Mouse (Mus musculus): ENCODE measurements at regions not wholly inside any gene's neighbourhood (a gene's known extent, or its start where the extent isn't known, plus 50 kb on each side); places are given as distances from the start of the nearest gene placed in this dataset.
"Not testable (repeated sequence)": the region's sequence is repeated elsewhere in the genome, so short reads cannot be mapped to it uniquely, and the experiment has no call there.

GRCm38 (mm10) chr6:5663433-5664175 is 61.8 kb upstream of the Dync1i1 start:
- no peaks in the 10 kb centered on the region for H3K27me3 ChIP-seq (replicated peaks)
- H3K9me3 ChIP-seq, result no peaks in the 10 kb centered on the region
- H3K4me1 ChIP-seq, result no peaks in the 10 kb centered on the region
- 89% methylated on average over 11 of the region's 11 CpGs for WGBS
- no peak for ATAC-seq (ENCODE audit: low FRiP score, low read depth)
- no peak overlapping the region for H3K9ac ChIP-seq
- no peaks in the 10 kb centered on the region for H3K36me3 ChIP-seq
- H3K4me3 ChIP-seq, result no peak overlapping the region
- H3K4me2 ChIP-seq (replicated peaks), result no peak overlapping the region
- no peak overlapping the region for H3K27ac ChIP-seq

GRCm38 (mm10) chr6:5645150-5645732 is 80.2 kb upstream of the Dync1i1 start:
- Histone ChIP-seq H3K4me1 (no peaks in the 10 kb centered on the region), H3K9me3 (no peaks in the 10 kb centered on the region), H3K4me2 (replicated peaks) (no peak overlapping the region), H3K27ac (no peak overlapping the region), H3K4me3 (no peak overlapping the region), H3K9ac (no peak overlapping the region), H3K27me3 (replicated peaks) (no peaks in the 10 kb centered on the region), H3K36me3 (no peaks in the 10 kb centered on the region)
- ATAC-seq (ENCODE audit: low FRiP score, low read depth), result peak; percentile 65
- WGBS, result 22% methylated on average over 9 of the region's 9 CpGs

DNA sequence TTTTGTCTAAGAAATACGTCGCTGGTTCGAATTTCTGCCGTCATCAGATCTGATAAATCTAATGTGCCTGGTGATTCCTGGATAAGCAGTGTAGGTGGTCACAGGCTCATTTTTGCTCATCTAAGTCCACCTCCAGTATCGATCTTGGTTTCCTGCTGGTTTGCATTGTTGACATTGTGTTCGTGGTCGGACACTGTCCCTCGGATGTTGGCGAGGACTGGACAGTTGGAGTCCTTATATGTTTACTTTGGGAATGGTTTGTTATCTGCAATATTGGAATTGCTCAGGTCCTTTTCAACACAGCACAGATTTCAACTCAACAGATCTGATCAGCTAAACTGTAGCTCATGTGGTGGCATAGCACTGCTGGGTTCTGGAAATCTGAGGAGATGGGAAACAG is 91.2 kb upstream of the Dync1i1 start:
- Histone ChIP-seq H3K4me3 (no peak overlapping the region), H3K36me3 (no peaks in the 10 kb centered on the region), H3K27me3 (replicated peaks) (no peaks in the 10 kb centered on the region), H3K9ac (no peak overlapping the region), H3K9me3 (no peaks in the 10 kb centered on the region), H3K4me1 (no peaks in the 10 kb centered on the region), H3K27ac (no peak overlapping the region), H3K4me2 (replicated peaks) (no peak overlapping the region)
- WGBS, result 86% methylated on average over 9 of the region's 9 CpGs
- no peak for ATAC-seq (ENCODE audit: low FRiP score, low read depth)

DNA sequence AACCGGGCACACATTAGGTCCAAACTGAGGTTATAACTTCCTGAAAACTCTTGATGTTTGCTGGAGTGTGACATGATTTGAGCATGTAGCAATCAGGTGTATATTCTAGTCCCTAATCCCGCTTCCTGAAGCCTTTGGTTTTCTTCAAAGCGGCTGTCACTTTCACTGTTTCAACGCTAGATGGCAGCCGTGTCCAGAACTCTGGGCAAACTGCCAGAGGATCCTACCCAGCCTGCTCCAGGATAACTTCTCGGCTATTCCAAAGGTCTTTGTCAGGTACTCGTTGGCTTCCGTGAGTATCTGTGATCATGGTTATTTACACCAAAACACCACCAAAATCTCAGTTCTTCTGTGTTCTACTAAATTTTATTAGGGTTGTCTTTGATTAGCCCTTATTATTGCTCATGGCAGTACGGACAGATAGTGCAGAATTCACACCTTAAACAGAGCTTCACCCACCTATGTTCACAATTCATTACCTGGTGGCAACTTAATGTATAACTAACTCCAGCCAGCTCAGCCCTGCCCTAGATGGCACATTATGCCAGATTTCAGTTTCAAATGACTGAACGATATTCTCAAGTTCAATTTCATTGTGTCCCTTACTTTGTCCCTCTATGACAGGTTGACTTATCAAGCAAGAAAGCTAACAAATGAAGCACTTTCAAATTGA is 92.3 kb upstream of the Dync1i1 start:
- ATAC-seq (ENCODE audit: low FRiP score, low read depth), result peak; percentile 48; the same call in 1 of the 2 replicates
- Histone ChIP-seq H3K27me3 (replicated peaks) (no peaks in the 10 kb centered on the region), H3K36me3 (no peaks in the 10 kb centered on the region), H3K4me1 (no peaks in the 10 kb centered on the region), H3K4me3 (no peak overlapping the region), H3K9ac (no peak overlapping the region), H3K27ac (no peak overlapping the region), H3K4me2 (replicated peaks) (no peak overlapping the region), H3K9me3 (no peaks in the 10 kb centered on the region)
- 25% methylated on average over 10 of the region's 10 CpGs for WGBS

DNA sequence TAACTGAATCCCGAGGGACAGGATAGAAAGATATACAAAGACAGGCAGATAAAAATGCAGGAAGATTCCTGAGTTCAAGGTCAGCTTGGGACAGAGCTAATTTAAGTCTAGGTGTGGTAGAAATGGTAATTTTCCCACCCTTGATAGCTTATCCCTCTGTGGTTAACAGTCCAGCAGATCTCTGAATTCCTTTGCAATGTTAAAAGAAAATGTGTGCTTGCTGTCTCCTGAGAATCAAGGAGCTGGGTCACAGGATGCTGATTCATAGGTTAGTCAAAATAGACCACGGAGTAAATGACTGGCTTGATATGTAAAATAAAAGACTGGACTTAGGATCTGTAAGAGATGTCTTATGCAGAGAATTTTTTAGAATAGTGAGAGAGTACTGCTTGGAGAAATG is 101.4 kb upstream of the Dync1i1 start:
- WGBS, result 81% methylated on average over 2 of the region's 2 CpGs

GRCm38 (mm10) chr6:5621582-5621981 is 103.9 kb upstream of the Dync1i1 start:
- no peak overlapping the region for H3K4me3 ChIP-seq
- no peak overlapping the region for H3K9ac ChIP-seq
- H3K36me3 ChIP-seq, result no peaks in the 10 kb centered on the region
- ATAC-seq (ENCODE audit: low FRiP score, low read depth), result no peak
- no peaks in the 10 kb centered on the region for H3K4me1 ChIP-seq
- no peak overlapping the region for H3K27ac ChIP-seq
- H3K27me3 ChIP-seq (replicated peaks), result no peaks in the 10 kb centered on the region
- H3K9me3 ChIP-seq, result no peaks in the 10 kb centered on the region
- H3K4me2 ChIP-seq (replicated peaks), result no peak overlapping the region
- WGBS, result 91% methylated on average over 3 of the region's 3 CpGs

More for the DNA sequence above, 101.4 kb upstream of the Dync1i1 start:
- no peaks in the 10 kb centered on the region for H3K9me3 ChIP-seq
- H3K27ac ChIP-seq, result no peak overlapping the region
- no peak overlapping the region for H3K4me2 ChIP-seq (replicated peaks)
- ATAC-seq (ENCODE audit: low FRiP score, low read depth), result no peak
- H3K27me3 ChIP-seq (replicated peaks), result no peaks in the 10 kb centered on the region
- H3K4me1 ChIP-seq, result no peaks in the 10 kb centered on the region
- H3K36me3 ChIP-seq, result no peaks in the 10 kb centered on the region
- no peak overlapping the region for H3K4me3 ChIP-seq
- H3K9ac ChIP-seq, result no peak overlapping the region

GRCm38 (mm10) chr6:5594011-5594410 is 97.9 kb upstream of the Pdk4 start:
- ATAC-seq (ENCODE audit: low FRiP score, low read depth), result no peak
- Histone ChIP-seq H3K36me3 (no peaks in the 10 kb centered on the region), H3K9me3 (no peaks in the 10 kb centered on the region), H3K27ac (no peak overlapping the region), H3K4me2 (replicated peaks) (no peak overlapping the region), H3K4me3 (no peak overlapping the region), H3K9ac (no peak overlapping the region), H3K27me3 (replicated peaks) (no peaks in the 10 kb centered on the region), H3K4me1 (no peaks in the 10 kb centered on the region)
- WGBS, result 82% methylated on average over 6 of the region's 6 CpGs

- no peaks in the 10 kb centered on the region for H3K4me1 ChIP-seq
- peak; percentile 80; the same call in 1 of the 2 replicates for ATAC-seq (ENCODE audit: low FRiP score, low read depth)
- H3K27ac ChIP-seq, result no peak overlapping the region
- no peaks in the 10 kb centered on the region for H3K27me3 ChIP-seq (replicated peaks)
- no peak overlapping the region for H3K9ac ChIP-seq
- no peak overlapping the region for H3K4me2 ChIP-seq (replicated peaks)
- no peaks in the 10 kb centered on the region for H3K9me3 ChIP-seq
- H3K36me3 ChIP-seq, result no peaks in the 10 kb centered on the region
- H3K4me3 ChIP-seq, result no peak overlapping the region
- 8% methylated on average over 10 of the region's 10 CpGs for WGBS
Observed at GRCm38 (mm10) chr6:5589635-5590034, 93.5 kb upstream of the Pdk4 start.

- WGBS, result 94% methylated on average over 2 of the region's 2 CpGs
- H3K4me1 ChIP-seq, result no peaks in the 10 kb centered on the region
- no peaks in the 10 kb centered on the region for H3K27me3 ChIP-seq (replicated peaks)
- no peaks in the 10 kb centered on the region for H3K36me3 ChIP-seq
- no peak overlapping the region for H3K4me3 ChIP-seq
- H3K4me2 ChIP-seq (replicated peaks), result no peak overlapping the region
- no peak overlapping the region for H3K9ac ChIP-seq
- H3K9me3 ChIP-seq, result no peaks in the 10 kb centered on the region
- no peak for ATAC-seq (ENCODE audit: low FRiP score, low read depth)
- H3K27ac ChIP-seq, result no peak overlapping the region
Observed at GRCm38 (mm10) chr6:5582923-5583525, 86.9 kb upstream of the Pdk4 start.

DNA sequence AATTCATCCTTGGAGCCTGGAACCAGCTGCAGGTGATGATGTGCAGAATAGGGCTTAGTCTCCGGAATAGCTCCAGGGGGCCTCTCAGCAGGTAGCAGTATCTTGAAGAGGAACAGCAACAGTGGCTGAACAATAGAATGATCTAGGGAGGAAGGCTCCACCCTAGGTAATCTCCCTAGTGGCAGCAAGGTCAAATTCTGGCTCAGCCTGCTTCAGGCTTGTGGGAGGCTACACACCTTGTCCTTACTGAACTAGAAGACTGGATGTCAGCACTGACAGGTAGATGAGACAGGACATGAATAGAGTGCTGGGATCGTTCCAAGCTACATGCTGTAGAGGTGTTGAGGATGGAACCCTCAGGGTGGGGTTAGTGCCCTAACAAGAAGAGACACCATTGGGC is 80.8 kb upstream of the Pdk4 start:
- H3K4me2 ChIP-seq (replicated peaks); H3K36me3 ChIP-seq; H3K9ac ChIP-seq; H3K27ac ChIP-seq; H3K9me3 ChIP-seq; H3K4me3 ChIP-seq; ATAC-seq (ENCODE audit: low FRiP score, low read depth); H3K4me1 ChIP-seq; H3K27me3 ChIP-seq (replicated peaks): not testable (repeated sequence)
- 76% methylated on average over 2 of the region's 2 CpGs for WGBS

DNA sequence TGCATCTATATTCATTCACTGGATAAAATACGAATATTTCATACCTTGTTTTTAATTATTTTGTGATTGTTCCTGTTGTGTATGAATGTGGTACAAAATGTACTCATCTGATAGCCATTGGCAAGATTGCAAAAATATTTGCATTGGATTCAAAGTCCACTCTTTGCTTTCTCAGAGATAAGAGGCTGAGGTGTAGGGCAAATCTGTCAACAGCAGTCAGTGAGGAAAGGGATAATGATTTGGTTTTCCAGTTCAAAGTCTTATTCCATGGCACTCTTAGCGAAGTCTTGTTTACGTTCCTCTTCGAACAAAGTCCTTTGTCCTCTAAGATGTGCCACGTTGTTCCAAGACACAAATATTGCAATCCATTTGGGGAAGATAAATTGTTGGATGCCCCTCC is 70.5 kb upstream of the Pdk4 start:
- Histone ChIP-seq H3K4me2 (replicated peaks) (no peak overlapping the region), H3K4me3 (no peak overlapping the region), H3K9me3 (no peaks in the 10 kb centered on the region), H3K36me3 (no peaks in the 10 kb centered on the region), H3K27ac (no peak overlapping the region), H3K27me3 (replicated peaks) (no peaks in the 10 kb centered on the region), H3K9ac (no peak overlapping the region), H3K4me1 (no peaks in the 10 kb centered on the region)
- 83% methylated on average over 5 of the region's 5 CpGs for WGBS
- no peak for ATAC-seq (ENCODE audit: low FRiP score, low read depth)

DNA sequence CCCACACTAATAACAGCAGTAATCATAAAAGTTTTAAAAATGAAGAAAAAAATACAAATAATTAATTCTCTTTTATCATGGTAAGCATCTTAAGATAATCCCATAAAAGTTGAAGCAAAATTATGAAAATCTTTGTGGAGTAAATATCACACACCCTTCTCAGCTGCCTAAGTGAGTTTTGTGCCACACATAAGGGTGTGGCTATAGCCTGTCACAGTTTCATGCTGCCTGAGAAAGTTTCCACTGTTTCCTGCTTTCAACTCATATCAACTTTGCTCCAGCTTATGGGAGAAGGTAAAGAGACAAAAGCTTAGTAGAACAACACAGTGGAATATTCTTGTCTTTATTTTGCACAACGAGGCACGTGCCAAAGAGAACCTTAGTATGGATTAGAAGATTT is 68.9 kb upstream of the Pdk4 start:
- Histone ChIP-seq H3K36me3 (no peaks in the 10 kb centered on the region), H3K9ac (no peak overlapping the region), H3K4me3 (no peak overlapping the region), H3K27me3 (replicated peaks) (no peaks in the 10 kb centered on the region), H3K4me1 (no peaks in the 10 kb centered on the region), H3K4me2 (replicated peaks) (no peak overlapping the region), H3K27ac (no peak overlapping the region), H3K9me3 (no peaks in the 10 kb centered on the region)
- WGBS, result 89% methylated on average over 2 of the region's 2 CpGs
- no peak for ATAC-seq (ENCODE audit: low FRiP score, low read depth)

Data from neural tube, embryonic 12.5 days (tissue).